19 mouse cellular contexts compared by ENCODE assay signal in the genomic region with DNA sequence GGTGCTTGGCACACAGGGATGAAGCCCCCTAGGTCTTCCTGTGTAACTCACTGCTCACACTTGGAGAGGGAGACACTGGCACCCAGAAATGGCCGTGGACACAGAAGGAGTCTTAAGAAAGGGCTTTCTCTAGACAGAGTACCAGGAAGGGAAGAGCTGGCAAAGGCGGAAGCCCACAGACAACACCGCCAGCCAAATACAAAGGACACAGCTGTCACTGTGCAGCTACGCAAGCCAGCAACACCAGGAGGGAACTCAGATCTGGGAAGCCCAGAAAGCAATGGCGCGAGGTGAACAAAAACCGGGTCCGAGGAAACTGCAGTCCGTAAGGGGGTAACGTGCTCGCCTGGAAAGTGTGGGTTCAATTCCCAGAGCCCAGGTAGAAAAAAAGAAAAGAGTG. TPM values are rescaled to one million over a fixed set of nuclear protein-coding genes. Genes with fewer than 3 reads are reported as not detected.
DNase-seq lines count a peak whose midpoint lies in the region; ATAC-seq and TF ChIP-seq lines count a peak whose summit lies in the region.
"Had no signal": no experiment of that assay in that cellular context is flagged by ENCODE, and none has a peak within 500 bp of the region (broad histone marks: within the 10 kb centered on the region; RNA-seq: fewer than 3 reads in every experiment).

No protein-coding gene starts in this region.

- no peak for DNase-seq in frontal cortex, postnatal 10 days (ENCODE audit: low spot score in 2 of 2)
- DNase-seq in left cerebral cortex, postnatal 4 days = peak; percentile 65
- DNase-seq in left cerebral cortex, adult 9 months (ENCODE audit: low spot score in 2 of 2) = no peak
- DNase-seq in brain, embryonic 14.5 days (ENCODE audit: low read depth) = peak; percentile 75
- DNase-seq in kidney, adult 11 months = no peak
- DNase-seq: gastrocnemius, postnatal 14 days; thymus, postnatal 14 days had no signal

- WGBS in forebrain, embryonic 15.5 days = 45% methylated on average over 11 of the region's 11 CpGs

- H3K36me3 ChIP-seq in forebrain, embryonic 15.5 days = no peaks in the 10 kb centered on the region
- H3K36me3 ChIP-seq: G1E; neural tube, embryonic 15.5 days had no signal

- H3K4me1 ChIP-seq in forebrain, embryonic 15.5 days = peaks cover 16% of the 10 kb centered on the region
- H3K4me1 ChIP-seq: neural tube, embryonic 15.5 days had no signal

- H3K27ac ChIP-seq in forebrain, embryonic 15.5 days (replicated peaks) = peak overlapping the region; percentile 54; the same call in 1 of the 2 replicates
- H3K27ac ChIP-seq: neural tube, embryonic 15.5 days; stomach, postnatal 0 days had no signal

- no peak for TF ChIP-seq POLR2A in brain, embryonic 14.5 days (IDR thresholded peaks at IDR 0.05; ENCODE audit: borderline replicate concordance, extremely low read depth, insufficient read depth, insufficient read length, poor library complexity, severe bottlenecking)

- H3K4me2 ChIP-seq in forebrain, embryonic 15.5 days (replicated peaks) = peak overlapping the region; percentile 4; the same call in 1 of the 2 replicates
- H3K4me2 ChIP-seq: neural tube, embryonic 15.5 days had no signal

- no peaks in the 10 kb centered on the region for H3K9me3 ChIP-seq in forebrain, embryonic 15.5 days
- H3K9me3 ChIP-seq: neural tube, embryonic 15.5 days had no signal

- intact Hi-C loops in left cerebral cortex, postnatal 4 days (cut with DNase I) = no loop called here

- no peak for TF ChIP-seq CTCF in brain, embryonic 14.5 days (IDR thresholded peaks at IDR 0.05; ENCODE audit: borderline replicate concordance, extremely low read depth, insufficient read depth, insufficient read length)

- H3K27me3 ChIP-seq in forebrain, embryonic 15.5 days = no peaks in the 10 kb centered on the region
- H3K27me3 ChIP-seq: neural tube, embryonic 15.5 days had no signal

- H3K4me3 ChIP-seq in forebrain, embryonic 15.5 days = no peak overlapping the region
- H3K4me3 ChIP-seq: neural tube, embryonic 15.5 days had no signal

- ATAC-seq in frontal cortex, adult (ENCODE audit: low TSS enrichment) = peak; percentile 81
- ATAC-seq in forebrain, embryonic 15.5 days (replicated peaks) = peak; percentile 63
- ATAC-seq: inflammation-experienced regulatory T-cells, adult 6 months had no signal

- H3K9ac ChIP-seq in forebrain, embryonic 15.5 days (replicated peaks) = no peak overlapping the region
- H3K9ac ChIP-seq: neural tube, embryonic 15.5 days had no signal

RNA-seq across cellular contexts. Expression of a gene that starts 11.5 kb away (rescaled TPM):
- 10 to 100 TPM; 11.2 to 15.9 TPM for total RNA-seq in left cerebral cortex, postnatal 4 days (2021)
- 0.93 and 1.8 TPM in 2 replicates for polyA plus RNA-seq in brain, embryonic 14.5 days (2012; rRNA removed)
- polyA plus RNA-seq in forebrain, embryonic 15.5 days (2015; fragmentation: Nextera tagmentation; extraction: Ambion mirVana) = 5.7 and 5.8 TPM in 2 replicates
- polyA plus RNA-seq: G1E had no signal

RNA-seq across cellular contexts. Expression of a gene that starts 11.5 kb away (rescaled TPM):
- total RNA-seq in left cerebral cortex, postnatal 4 days (2021) = 10 to 100 TPM; 13.9 to 16.0 TPM
- 10.6 and 11.6 TPM in 2 replicates for polyA plus RNA-seq in brain, embryonic 14.5 days (2012; rRNA removed)
- polyA plus RNA-seq in forebrain, embryonic 15.5 days (2015; fragmentation: Nextera tagmentation; extraction: Ambion mirVana) = 9.9 and 10.0 TPM in 2 replicates
- total RNA-seq: G1E had no signal
- polyA plus RNA-seq: G1E had no signal

RNA-seq across cellular contexts. Expression of a gene that starts 14.4 kb away (rescaled TPM):
- total RNA-seq in left cerebral cortex, postnatal 4 days (2021) = 100 to 1,000 TPM; 101 to 104 TPM
- polyA plus RNA-seq in brain, embryonic 14.5 days (2012; rRNA removed) = 26.5 and 38.8 TPM in 2 replicates
- polyA plus RNA-seq in forebrain, embryonic 15.5 days (2015; fragmentation: Nextera tagmentation; extraction: Ambion mirVana) = 22.5 and 24.2 TPM in 2 replicates
- total RNA-seq: common myeloid progenitor, adult 5-6 weeks; monocyte, adult 5-6 weeks had no signal
- polyA plus RNA-seq: G1E; inflammation-experienced regulatory T-cells, adult 6 months had no signal

RNA-seq across cellular contexts. Expression of a gene that starts 48.1 kb away (rescaled TPM):
- total RNA-seq in left cerebral cortex, postnatal 4 days (2021) = 1 to 10 TPM in 1 of 2 experiments, under 1 TPM in 1; 0.78 to 2.7 TPM
- polyA plus RNA-seq in brain, embryonic 14.5 days (2012; rRNA removed) = 0.06 and 0.46 TPM in 2 replicates
- 2.1 and 2.4 TPM in 2 replicates for polyA plus RNA-seq in forebrain, embryonic 15.5 days (2015; fragmentation: Nextera tagmentation; extraction: Ambion mirVana)
- total RNA-seq: adrenal gland, adult 18-20 months; common myeloid progenitor, adult 5-6 weeks; gastrocnemius, postnatal 14 days; heart, adult 8-10 months; liver, adult 2 months; monocyte, adult 5-6 weeks had no signal
- polyA plus RNA-seq: G1E; heart, postnatal 0 days; inflammation-experienced regulatory T-cells, adult 6 months; liver, adult 2 months had no signal

Comparison
In these comparisons a context has a peak if more than half of its experiments do, and no peak if none do; other contexts are left out.
1. DNase-seq: peak in left cerebral cortex, postnatal 4 days (single experiment) and brain, embryonic 14.5 days (single experiment); none in frontal cortex, postnatal 10 days (0 of 2), left cerebral cortex, adult 9 months (0 of 2) and kidney, adult 11 months (single experiment).